Mouse (Mus musculus) olfactory bulb, adult 2 months (tissue): Measurements from ENCODE around the gene Eng.

Experiments used
- CTCF ChIP-seq: fragments of 200-500 bp; IDR thresholded peaks from 2 replicates; pipeline ENCODE4 v1.5.1; 2012; ENCODE audit warnings: low read depth, mild to moderate bottlenecking, low read length, moderate library complexity; ENCODE audit not compliant: insufficient read depth
- POLR2A ChIP-seq: fragments of 200-500 bp; IDR thresholded peaks from 2 replicates; pipeline ENCODE4 v1.6.1; 2012; ENCODE audit warnings: mild to moderate bottlenecking, low read depth, low read length, moderate library complexity; ENCODE audit not compliant: insufficient read depth

DNA sequence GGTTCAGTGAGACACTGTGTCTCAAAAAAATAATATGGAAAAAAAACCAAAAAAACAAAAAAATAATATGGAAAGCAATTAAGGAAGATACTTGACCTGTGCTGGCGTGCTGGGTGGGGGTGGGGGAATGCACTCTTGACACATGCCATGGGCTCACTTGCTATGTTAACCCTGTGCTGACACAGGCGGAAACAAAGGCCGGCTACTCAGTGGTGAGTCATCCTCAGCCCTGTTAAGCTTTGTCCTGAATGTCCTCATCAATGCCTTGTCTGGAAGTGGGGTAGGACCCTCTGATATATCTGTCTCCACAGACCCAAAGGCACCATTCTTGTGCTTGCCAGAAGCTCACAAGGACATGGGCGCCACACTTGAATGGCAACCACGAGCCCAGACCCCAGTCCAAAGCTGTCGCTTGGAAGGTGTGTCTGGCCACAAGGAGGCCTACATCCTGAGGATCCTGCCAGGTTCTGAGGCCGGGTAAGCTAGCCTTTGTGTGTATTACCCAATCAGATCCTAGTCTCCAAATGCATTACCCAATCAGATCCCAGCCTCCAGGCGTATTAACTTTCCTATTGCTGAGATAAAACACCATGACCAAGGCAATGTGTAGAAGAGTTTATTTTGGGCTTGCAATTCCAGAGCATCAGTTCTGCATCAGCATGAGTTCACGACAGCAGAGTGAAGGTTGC is 25.7 kb downstream of the Eng start:
- TF ChIP-seq CTCF (no peak), POLR2A (no peak)
